17 mouse cellular contexts compared by ENCODE assay signal in the genomic region with DNA sequence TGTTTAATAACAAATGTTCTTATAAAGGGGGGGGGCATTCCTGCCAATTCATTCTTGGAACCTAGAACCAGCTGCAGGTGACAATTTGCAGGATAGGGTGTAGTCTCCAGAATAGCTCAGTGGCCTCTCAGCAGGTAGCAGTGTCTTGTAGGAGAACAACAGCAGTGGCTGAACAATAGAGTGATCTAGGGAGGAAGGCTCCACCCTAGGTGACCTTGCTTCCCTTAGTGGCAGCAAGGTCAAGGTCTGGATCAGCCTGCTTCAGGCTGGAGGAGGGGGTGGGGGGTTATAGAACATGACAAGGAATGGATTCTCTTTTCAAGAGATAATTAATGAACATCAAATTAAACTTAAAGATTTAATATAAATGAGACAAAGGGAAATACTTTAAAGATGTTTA.
"Had no signal": no experiment of that assay in that cellular context is flagged by ENCODE, and none has a peak within 500 bp of the region (broad histone marks: within the 10 kb centered on the region; RNA-seq: fewer than 3 reads in every experiment).

No protein-coding gene starts in this region.

- H3K4me1 ChIP-seq: lung, embryonic 15.5 days; megakaryocyte, embryonic 14.5 days; midbrain, embryonic 13.5 days; midbrain, embryonic 15.5 days; neural tube, embryonic 12.5 days had no signal

- H3K9me3 ChIP-seq: lung, embryonic 15.5 days; megakaryocyte, embryonic 14.5 days; midbrain, embryonic 13.5 days; midbrain, embryonic 15.5 days; neural tube, embryonic 12.5 days had no signal

- DNase-seq: lung, adult 2 months; lung, postnatal 14 days; lung, postnatal 36 days; right cerebral cortex, postnatal 25 days; right cerebral cortex, postnatal 4 days; spleen, adult 18-20 months; thymus, adult 18-20 months; thymus, postnatal 14 days; thymus, postnatal 36 days had no signal

- H3K4me2 ChIP-seq: lung, embryonic 15.5 days; midbrain, embryonic 11.5 days; midbrain, embryonic 13.5 days; midbrain, embryonic 15.5 days; neural tube, embryonic 12.5 days had no signal

- H3K9ac ChIP-seq: lung, embryonic 15.5 days; midbrain, embryonic 13.5 days; midbrain, embryonic 15.5 days; neural tube, embryonic 12.5 days had no signal

- H3K36me3 ChIP-seq: lung, embryonic 15.5 days; midbrain, embryonic 13.5 days; midbrain, embryonic 15.5 days; neural tube, embryonic 12.5 days had no signal

- H3K27ac ChIP-seq: lung, embryonic 15.5 days; macrophage; midbrain, embryonic 13.5 days; midbrain, embryonic 15.5 days; neural tube, embryonic 12.5 days had no signal

- H3K4me3 ChIP-seq: lung, embryonic 15.5 days; megakaryocyte, embryonic 14.5 days; midbrain, embryonic 13.5 days; midbrain, embryonic 15.5 days; neural tube, embryonic 12.5 days had no signal

- ATAC-seq: lung, postnatal 0 days; midbrain, embryonic 13.5 days; midbrain, embryonic 15.5 days had no signal

- H3K27me3 ChIP-seq: lung, embryonic 15.5 days; megakaryocyte, embryonic 14.5 days; midbrain, embryonic 13.5 days; midbrain, embryonic 15.5 days; neural tube, embryonic 12.5 days had no signal
